Mouse (Mus musculus): ENCODE data around the gene Olfr452. TPM values are rescaled to one million over a fixed set of nuclear protein-coding genes. Genes with fewer than 3 reads are reported as not detected.

The Olfr452 gene
- total RNA-seq (2021) = not detected
- long read RNA-seq, experiment 1 = 0 reads
- long read RNA-seq, experiment 2 = 0 reads

DNA sequence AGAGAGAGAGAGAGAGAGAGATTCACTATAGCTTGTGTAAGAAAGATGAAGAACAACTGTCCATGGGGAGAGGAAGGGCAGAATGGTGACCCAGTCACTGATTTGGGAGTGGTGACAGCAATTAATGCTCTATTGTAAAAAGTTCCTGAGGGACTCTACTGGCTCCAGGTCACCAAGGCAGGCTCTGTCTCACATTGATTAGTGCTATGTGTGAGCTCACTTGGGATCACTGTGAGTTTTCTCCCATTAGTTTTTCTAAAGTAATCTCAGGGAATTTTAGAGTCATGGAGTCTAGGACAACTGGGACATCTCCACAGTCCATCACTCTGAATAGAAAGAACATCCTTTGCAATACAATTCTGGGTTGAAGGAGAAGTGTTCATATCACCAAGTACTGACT is at the start of gene Olfr452:
TSS of gene Olfr452 (plus strand) at position 301 of the 400 bp plus-strand sequence.
- DNase-seq (ENCODE audit: low spot score in 2 of 2) = no peak

DNA sequence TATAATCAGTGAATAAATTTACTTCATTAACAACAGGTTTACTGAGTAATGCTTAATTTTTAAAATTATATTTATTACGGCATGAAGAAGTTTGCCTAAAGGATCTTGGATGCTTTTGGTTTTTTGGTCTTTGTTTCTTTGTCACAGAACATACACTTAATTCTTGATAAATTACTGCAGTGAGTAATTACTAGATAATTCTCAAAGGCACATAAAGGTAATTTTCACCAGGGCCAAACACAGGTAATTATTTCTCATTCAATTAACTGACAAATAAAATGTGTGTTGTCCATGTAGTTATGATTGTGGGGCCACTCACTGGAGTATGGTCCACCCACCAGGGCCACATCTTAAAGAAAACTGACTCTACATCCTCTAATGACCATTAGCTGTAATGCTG is 45.8 kb upstream of the Olfr452 start, which contains the start of gene Olfr453:
TSS of gene Olfr453 (plus strand) at position 301 of the 400 bp plus-strand sequence.
- DNase-seq (ENCODE audit: low spot score in 2 of 2) = no peak

DNA sequence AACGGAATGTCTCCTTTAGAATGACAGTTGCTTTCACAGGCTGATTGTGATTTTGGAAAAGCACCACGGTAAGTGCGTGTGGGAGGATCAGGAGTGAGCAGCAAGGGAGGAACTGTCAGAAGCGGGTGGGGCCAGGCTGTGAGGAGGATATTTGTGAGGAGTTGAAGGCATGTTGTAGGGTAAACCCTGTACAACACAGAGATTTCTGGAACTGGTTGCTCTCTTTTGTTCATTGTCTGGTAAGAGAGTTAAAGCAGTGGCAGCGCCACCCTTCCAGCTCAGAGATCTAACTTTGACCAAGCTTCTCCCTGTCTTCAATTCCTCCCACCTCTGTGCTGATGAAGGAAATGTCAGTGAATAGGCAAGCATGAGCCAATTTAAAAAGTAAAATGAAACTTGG is 42.6 kb upstream of the Olfr452 start:
- peak; percentile 1 to 12 for DNase-seq (ENCODE audit: low spot score in 2 of 2)

DNA sequence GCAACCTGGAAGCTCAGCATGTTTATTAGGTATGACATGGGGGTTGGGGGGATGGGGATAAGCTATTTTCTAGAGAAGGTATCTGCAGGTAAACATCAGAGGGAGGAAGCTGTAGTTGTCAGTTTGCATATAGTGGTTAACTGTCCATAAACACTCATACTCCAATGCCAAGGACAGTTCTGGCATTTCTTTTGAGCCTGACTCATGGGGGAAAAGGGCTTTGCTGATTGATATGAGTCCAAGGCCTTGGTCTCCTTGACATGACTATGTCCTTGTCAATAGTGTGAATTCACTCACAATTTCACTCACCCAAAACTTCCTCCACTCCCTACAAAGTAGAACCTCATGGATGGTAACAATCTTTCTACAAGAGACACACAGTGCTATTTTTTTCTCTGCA is 37.0 kb upstream of the Olfr452 start:
- no peak for DNase-seq (ENCODE audit: low spot score in 2 of 2)

DNA sequence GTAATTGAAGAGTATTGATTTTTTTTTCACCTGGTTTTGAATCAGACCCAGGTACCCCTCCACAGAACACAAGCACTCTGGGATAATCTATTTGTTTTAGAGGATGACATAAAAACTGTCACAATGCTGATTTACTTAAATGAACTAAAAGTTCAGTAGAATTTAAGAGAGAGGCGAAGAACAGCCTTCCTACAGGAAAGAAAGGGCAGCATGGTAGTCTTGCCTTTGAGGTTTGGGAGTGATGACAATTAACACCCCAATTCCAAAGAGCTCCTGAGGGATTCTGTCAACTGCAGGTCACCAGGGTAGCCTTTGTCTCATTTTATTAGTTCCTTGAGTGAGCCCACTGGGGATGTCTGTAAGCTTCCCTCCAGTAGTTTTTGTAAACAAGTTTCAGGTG is 28.8 kb upstream of the Olfr452 start, which contains the start of gene Olfr38:
TSS of gene Olfr38 (plus strand) at position 301 of the 400 bp plus-strand sequence.
- no peak for DNase-seq (ENCODE audit: low spot score in 2 of 2)

DNA sequence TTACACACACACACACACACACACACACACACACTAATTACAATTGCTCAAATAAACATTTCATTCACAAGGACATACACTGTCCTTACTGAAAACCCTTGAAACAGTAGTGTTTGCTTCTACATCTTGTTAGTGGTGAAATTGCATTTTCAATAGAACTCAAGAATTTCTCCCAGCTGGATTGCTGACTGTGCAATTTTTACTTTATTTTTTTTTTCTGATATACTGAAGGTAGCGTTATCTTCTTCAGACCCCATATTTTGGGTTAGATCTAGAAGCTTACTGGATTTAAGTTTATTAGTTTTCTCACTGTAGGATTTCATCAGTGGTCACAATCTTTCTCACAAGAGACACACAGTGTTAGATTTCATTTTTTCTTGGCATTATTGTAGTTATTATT is 7.8 kb upstream of the Olfr452 start:
- DNase-seq (ENCODE audit: low spot score in 2 of 2) = no peak

DNA sequence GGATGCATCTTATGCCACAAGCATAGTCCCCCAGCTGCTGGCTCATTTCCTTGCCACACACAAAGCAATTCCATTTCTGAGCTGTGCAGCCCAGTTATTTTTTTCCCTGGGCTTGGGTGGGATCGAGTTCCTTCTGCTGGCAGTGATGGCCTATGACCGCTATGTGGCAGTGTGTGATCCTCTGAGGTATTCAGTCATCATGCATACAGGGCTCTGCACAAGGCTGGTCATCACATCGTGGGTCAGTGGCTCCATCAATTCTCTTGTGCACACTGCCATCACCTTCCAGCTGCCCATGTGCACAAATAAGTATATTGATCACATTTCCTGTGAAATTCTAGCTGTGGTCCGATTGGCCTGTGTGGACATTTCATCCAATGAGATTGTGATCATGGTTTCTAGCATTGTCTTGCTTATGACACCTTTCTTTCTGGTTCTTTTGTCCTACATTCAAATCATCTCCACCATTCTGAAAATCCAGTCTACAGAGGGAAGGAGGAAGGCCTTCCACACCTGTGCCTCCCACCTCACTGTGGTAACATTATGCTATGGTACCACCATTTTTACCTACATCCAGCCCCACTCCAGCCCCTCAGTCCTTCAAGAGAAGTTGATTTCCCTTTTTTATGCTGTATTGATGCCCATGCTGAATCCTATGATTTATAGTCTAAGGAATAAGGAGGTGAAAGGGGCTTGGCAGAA is 5.5 kb downstream of the Olfr452 start:
- no peak for DNase-seq (ENCODE audit: low spot score in 2 of 2)

DNA sequence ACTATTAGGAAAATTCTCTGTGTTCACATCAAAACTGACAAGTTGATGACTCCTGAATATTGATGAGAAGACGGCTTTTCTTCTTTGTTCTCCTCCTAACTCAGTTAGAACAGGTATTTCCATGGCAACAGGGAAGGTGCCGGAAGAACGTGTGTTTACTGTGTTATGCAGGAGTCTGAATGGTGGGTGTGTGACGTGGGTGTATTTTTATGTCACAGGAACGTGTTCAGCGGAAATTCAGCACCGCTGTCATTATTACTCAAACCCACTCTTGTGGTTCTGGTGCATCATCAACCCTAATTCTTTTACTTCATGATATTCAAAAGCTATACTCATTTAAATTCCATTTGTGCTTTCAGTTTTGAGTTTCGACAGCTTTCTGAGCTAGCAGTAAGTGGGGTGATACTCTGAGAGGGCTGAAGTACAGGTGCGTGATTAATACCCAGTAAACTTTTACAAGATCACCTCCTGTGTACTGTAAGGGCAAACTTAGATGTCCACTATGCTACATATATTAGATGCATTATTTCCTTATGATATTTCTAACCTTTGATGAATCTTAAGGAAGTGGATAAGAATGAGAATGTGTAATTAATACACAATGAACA is 6.2 kb downstream of the Olfr452 start:
- no peak for DNase-seq (ENCODE audit: low spot score in 2 of 2)

DNA sequence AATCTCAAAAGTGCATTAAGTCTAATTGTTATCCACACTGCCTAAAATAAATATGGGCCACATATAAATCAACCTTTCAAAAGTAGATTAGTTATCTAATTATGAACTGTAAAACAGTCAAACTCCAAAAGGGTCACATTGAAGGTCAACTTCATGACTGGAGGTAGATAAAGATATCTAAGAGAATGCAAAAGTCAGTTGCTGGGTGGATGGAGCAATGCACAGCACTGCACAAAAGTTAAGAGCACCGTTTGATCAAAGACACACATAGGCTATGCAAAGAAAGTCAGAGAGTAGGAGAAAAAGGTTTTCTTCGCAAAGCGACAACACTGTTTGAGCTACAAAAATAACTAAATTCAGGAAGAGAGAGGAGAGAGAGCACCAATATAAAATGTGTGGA is 10.1 kb downstream of the Olfr452 start:
- no peak for DNase-seq (ENCODE audit: low spot score in 2 of 2)

DNA sequence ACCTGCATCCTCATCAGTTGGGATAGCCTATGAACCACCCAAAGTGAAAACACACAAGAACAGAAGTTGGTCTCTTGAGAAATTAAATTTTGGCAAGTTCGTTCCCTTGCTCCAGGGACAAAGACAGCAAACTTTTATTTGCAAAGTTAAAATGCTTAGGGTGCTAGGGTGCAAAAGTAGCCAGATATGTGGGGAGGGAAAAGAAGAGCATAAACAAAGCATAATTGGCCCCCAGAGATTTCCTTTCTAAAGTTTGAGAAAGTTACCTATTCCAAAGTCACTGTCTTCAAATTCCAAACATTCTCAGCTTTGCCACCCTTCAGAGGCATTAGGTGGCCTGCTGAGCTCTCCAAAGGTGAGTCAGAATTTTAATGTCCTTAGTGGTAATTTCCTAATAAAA is 26.7 kb downstream of the Olfr452 start, which contains the start of gene Olfr450:
TSS of gene Olfr450 (plus strand) at position 301 of the 400 bp plus-strand sequence.
- DNase-seq (ENCODE audit: low spot score in 2 of 2) = no peak

DNA sequence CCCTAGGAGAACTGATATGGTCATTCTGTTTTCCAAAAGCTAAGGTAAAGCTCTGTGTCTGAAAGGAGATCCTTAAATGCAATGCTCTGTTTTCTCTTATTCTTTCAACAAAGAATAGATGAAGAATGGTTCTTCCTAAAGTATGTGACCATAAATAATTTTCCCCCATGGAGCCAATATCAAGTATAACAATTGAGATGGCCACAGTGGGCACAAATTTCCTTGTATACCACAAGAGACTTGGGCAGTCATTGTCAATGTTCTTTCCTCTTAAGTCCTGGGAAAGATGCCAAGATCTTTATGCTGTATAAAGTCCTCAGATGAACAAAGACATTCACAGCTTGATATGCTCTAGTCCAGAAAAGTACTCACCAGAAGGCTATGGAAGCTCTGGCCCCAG is 49.2 kb downstream of the Olfr452 start, which contains the start of gene Olfr449:
TSS of gene Olfr449 (plus strand) at position 301 of the 400 bp plus-strand sequence.
- no peak for DNase-seq (ENCODE audit: low spot score in 2 of 2)

Other genes with a start within 250 kb of the Olfr452 start
- not detected for gene Olfr455, start 237.5 kb upstream of the Olfr452 start, total RNA-seq (2021)
- not detected for gene Tcaf3, start 187.4 kb upstream of the Olfr452 start, total RNA-seq (2021)
- gene Tcaf2, start 139.8 kb upstream of the Olfr452 start, total RNA-seq (2021) = 1 to 10 TPM in 1 of 2 experiments, under 1 TPM in 1; 0.91 to 1.6 TPM
- 100 to 1,000 TPM; 234 TPM for gene Tcaf1, start 75.0 kb upstream of the Olfr452 start, total RNA-seq (2021)
- gene Olfr453, start 45.7 kb upstream of the Olfr452 start, total RNA-seq (2021) = not detected
- gene Olfr38, start 28.7 kb upstream of the Olfr452 start, total RNA-seq (2021) = not detected
- gene Olfr450, start 26.8 kb downstream of the Olfr452 start, total RNA-seq (2021) = not detected
- gene Olfr449, start 49.3 kb downstream of the Olfr452 start, total RNA-seq (2021) = not detected
- gene Olfr448, start 105.3 kb downstream of the Olfr452 start, total RNA-seq (2021) = not detected
- gene Olfr447, start 123.8 kb downstream of the Olfr452 start, total RNA-seq (2021) = not detected
- gene Olfr446, start 136.3 kb downstream of the Olfr452 start, total RNA-seq (2021) = not detected
- not detected for gene Olfr444, start 164.0 kb downstream of the Olfr452 start, total RNA-seq (2021)